Mouse (Mus musculus): ENCODE data around the gene Zyg11a. TPM values are rescaled to one million over a fixed set of nuclear protein-coding genes. Genes with fewer than 3 reads are reported as not detected.
A peak's percentile ranks its signal among the peaks of the same experiment; 100 is the strongest.

Gene Zyg11a
- total RNA-seq (2021): under 1 TPM; 0.28 to 0.67 TPM
- long read RNA-seq, experiment 1: 0 reads
- long read RNA-seq, experiment 2, partial matches to known transcripts: 1 of 1 reads
- long read RNA-seq, experiment 2, other reads (novel, unspliced or antisense): 0 of 1 reads

- intact Hi-C loops (cut with DNase I): no loop called here
These were observed at the start of gene Zyg11a for GRCm38 (mm10) chr4:108217332-108218179. TSS of gene Zyg11a (minus strand) at chr4:108218048.

GRCm38 (mm10) chr4:108265774-108266173, 47.9 kb upstream of the Zyg11a start:
- intact Hi-C loops (cut with DNase I): no loop called here
- DNase-seq: no peak

More at GRCm38 (mm10) chr4:108217332-108218179, at the start of gene Zyg11a:
- no peak for DNase-seq

GRCm38 (mm10) chr4:108253317-108253716, 35.5 kb upstream of the Zyg11a start:
- intact Hi-C loops (cut with DNase I): loop anchor here (5.0 kb wide), 1 partner anchor 74 kb away; the partner anchor contains the start of gene Coa7
- DNase-seq: no peak

GRCm38 (mm10) chr4:108250501-108250900, 32.7 kb upstream of the Zyg11a start:
- intact Hi-C loops (cut with DNase I): loop anchor here (5.0 kb wide), 1 partner anchor 77 kb away; the partner anchor contains the start of gene Coa7
- DNase-seq: no peak

GRCm38 (mm10) chr4:108249314-108249713, 31.5 kb upstream of the Zyg11a start:
- no peak for DNase-seq
- intact Hi-C loops (cut with DNase I): no loop called here

- intact Hi-C loops (cut with DNase I): no loop called here
These were observed 15.8 kb upstream of the Zyg11a start for GRCm38 (mm10) chr4:108233654-108234053.

GRCm38 (mm10) chr4:108225341-108225872, 7.6 kb upstream of the Zyg11a start:
- no peak for DNase-seq

More at GRCm38 (mm10) chr4:108233654-108234053, 15.8 kb upstream of the Zyg11a start:
- DNase-seq: no peak

GRCm38 (mm10) chr4:108222507-108222906, 4.7 kb upstream of the Zyg11a start:
- DNase-seq: no peak
- intact Hi-C loops (cut with DNase I): no loop called here

More at GRCm38 (mm10) chr4:108225341-108225872, 7.6 kb upstream of the Zyg11a start:
- intact Hi-C loops (cut with DNase I): no loop called here

GRCm38 (mm10) chr4:108219019-108219418, 1.2 kb upstream of the Zyg11a start:
- no peak for DNase-seq
- intact Hi-C loops (cut with DNase I): no loop called here

- intact Hi-C loops (cut with DNase I): no loop called here
- no peak for DNase-seq
These were observed 4.8 kb downstream of the Zyg11a start for GRCm38 (mm10) chr4:108213023-108213422.

GRCm38 (mm10) chr4:108204629-108205028, 13.2 kb downstream of the Zyg11a start:
- intact Hi-C loops (cut with DNase I): no loop called here
- no peak for DNase-seq

GRCm38 (mm10) chr4:108199236-108199635, 18.6 kb downstream of the Zyg11a start:
- intact Hi-C loops (cut with DNase I): no loop called here
- DNase-seq: no peak

GRCm38 (mm10) chr4:108196277-108196855, 21.5 kb downstream of the Zyg11a start:
- intact Hi-C loops (cut with DNase I): no loop called here
- peak in 1 of 2 experiments; percentile 39 for DNase-seq

GRCm38 (mm10) chr4:108192821-108193323, 25.0 kb downstream of the Zyg11a start:
- no peak for DNase-seq
- intact Hi-C loops (cut with DNase I): no loop called here

- intact Hi-C loops (cut with DNase I): no loop called here
These were observed 35.6 kb downstream of the Zyg11a start for GRCm38 (mm10) chr4:108182278-108182677.

GRCm38 (mm10) chr4:108168056-108168455, 49.8 kb downstream of the Zyg11a start:
- no peak for DNase-seq
- intact Hi-C loops (cut with DNase I): loop anchor here (10.0 kb wide), 1 partner anchor 157 kb away; the partner anchor contains the start of gene Coa7

More at GRCm38 (mm10) chr4:108182278-108182677, 35.6 kb downstream of the Zyg11a start:
- no peak for DNase-seq

- DNase-seq: no peak
- intact Hi-C loops (cut with DNase I): loop anchor here (10.0 kb wide), 1 partner anchor 158 kb away; the partner anchor contains the start of gene Coa7
These were observed 51.0 kb downstream of the Zyg11a start for GRCm38 (mm10) chr4:108166874-108167273.

GRCm38 (mm10) chr4:108165152-108165895, 52.5 kb downstream of the Zyg11a start, which contains the start of gene Echdc2:
TSS of gene Echdc2 (plus strand) at chr4:108165437.
- DNase-seq: peak; percentile 13 to 21
- intact Hi-C loops (cut with DNase I): loop anchor here (10.0 kb wide), 1 partner anchor 159 kb away; the partner anchor contains the start of gene Coa7

- intact Hi-C loops (cut with DNase I): loop anchor here (10.0 kb wide), 1 partner anchor 162 kb away; the partner anchor contains the start of gene Coa7
These were observed 54.6 kb downstream of the Zyg11a start for GRCm38 (mm10) chr4:108163291-108163690.

More at GRCm38 (mm10) chr4:108163291-108163690, 54.6 kb downstream of the Zyg11a start:
- no peak for DNase-seq
